Mouse (Mus musculus) embryonic facial prominence, embryonic 12.5 days (tissue): ENCODE results near the gene Mmgt2. TPM values are rescaled to one million over a fixed set of nuclear protein-coding genes. Genes with fewer than 3 reads are reported as not detected.

Experiments
- ATAC-seq: fragments of 200-750 bp; cut with Nextera tagmentation; 2 replicates; pipeline ENCODE4 v1.8.0; 2017; ENCODE audit not compliant: insufficient number of reproducible peaks, insufficient read depth, low FRiP score, low TSS enrichment
- H3K27ac ChIP-seq: fragments of 300-500 bp; sonication (generic); 2 replicates; pipeline ENCODE4 v1.5.1; 2016; ENCODE audit warnings: mild to moderate bottlenecking
- H3K27me3 ChIP-seq: fragments of 300-500 bp; sonication (generic); 2 replicates; pipeline ENCODE4 v1.6.1; 2016; ENCODE audit warnings: mild to moderate bottlenecking, moderate library complexity
- H3K36me3 ChIP-seq: fragments of 300-500 bp; sonication (generic); 2 replicates; pipeline ENCODE4 v1.6.1; 2016; ENCODE audit warnings: mild to moderate bottlenecking
- H3K4me1 ChIP-seq: fragments of 300-500 bp; sonication (generic); 2 replicates; pipeline ENCODE4 v1.6.1; 2016
- H3K4me2 ChIP-seq: fragments of 300-500 bp; sonication (generic); replicated peaks from 2 replicates; pipeline ENCODE4 v1.6.1; 2016; ENCODE audit warnings: mild to moderate bottlenecking, moderate library complexity
- H3K4me3 ChIP-seq: fragments of 300-500 bp; sonication (generic); 2 replicates; pipeline ENCODE4 v1.5.1; 2016; ENCODE audit warnings: mild to moderate bottlenecking
- H3K9ac ChIP-seq: fragments of 300-500 bp; sonication (generic); 2 replicates; pipeline ENCODE4 v1.6.1; 2016; ENCODE audit warnings: mild to moderate bottlenecking, moderate library complexity
- H3K9me3 ChIP-seq: fragments of 300-500 bp; sonication (generic); 2 replicates; pipeline ENCODE4 v1.6.1; 2016; ENCODE audit warnings: mild to moderate bottlenecking, moderate library complexity
- WGBS: fragments of 180-500 bp; shearing (Covaris S2); methylation state at CpG from one replicate; pipeline ENCODE4 v1.1.7; 2016; 5-methylcytosine and 5-hydroxymethylcytosine counted together
- polyA plus RNA-seq: library from polyadenylated mRNA; unstranded; fragments of >200 nt; fragmentation: Nextera tagmentation; extraction: Ambion mirVana; gene quantifications from 2 replicates; pipeline ENCODE4 v1.2.1, GENCODE M21; 2016

The Mmgt2 gene
- polyA plus RNA-seq, 1 experiment from 2014 or later = 62.3 TPM

DNA sequence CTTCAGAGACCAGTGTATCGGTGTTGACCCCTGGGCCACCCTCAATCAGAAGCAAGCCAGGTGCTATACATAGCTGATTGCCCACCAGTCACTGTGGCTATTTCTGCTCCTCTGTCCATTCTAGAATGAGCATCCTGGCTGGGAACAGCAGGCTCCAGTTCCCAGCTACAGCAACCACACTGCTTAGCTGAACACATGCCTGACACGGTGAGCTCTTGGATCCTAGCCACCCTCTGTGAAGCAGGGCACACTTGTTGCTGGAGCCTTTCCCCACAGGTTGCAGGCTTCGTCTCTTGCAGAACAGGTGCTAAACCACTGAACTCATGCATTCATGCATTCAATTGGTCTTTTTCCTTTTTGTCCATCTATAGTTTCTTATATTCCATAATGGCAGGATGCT is 8.1 kb upstream of the Mmgt2 start:
- Histone ChIP-seq H3K36me3 (no peaks in the 10 kb centered on the region), H3K9ac (no peak overlapping the region), H3K4me3 (no peak overlapping the region), H3K27ac (no peak overlapping the region), H3K4me2 (no peak overlapping the region), H3K27me3 (no peaks in the 10 kb centered on the region), H3K4me1 (peaks cover 46% of the 10 kb centered on the region), H3K9me3 (no peaks in the 10 kb centered on the region)
- WGBS = 73% methylated on average over 3 of the region's 3 CpGs
- no peak for ATAC-seq

DNA sequence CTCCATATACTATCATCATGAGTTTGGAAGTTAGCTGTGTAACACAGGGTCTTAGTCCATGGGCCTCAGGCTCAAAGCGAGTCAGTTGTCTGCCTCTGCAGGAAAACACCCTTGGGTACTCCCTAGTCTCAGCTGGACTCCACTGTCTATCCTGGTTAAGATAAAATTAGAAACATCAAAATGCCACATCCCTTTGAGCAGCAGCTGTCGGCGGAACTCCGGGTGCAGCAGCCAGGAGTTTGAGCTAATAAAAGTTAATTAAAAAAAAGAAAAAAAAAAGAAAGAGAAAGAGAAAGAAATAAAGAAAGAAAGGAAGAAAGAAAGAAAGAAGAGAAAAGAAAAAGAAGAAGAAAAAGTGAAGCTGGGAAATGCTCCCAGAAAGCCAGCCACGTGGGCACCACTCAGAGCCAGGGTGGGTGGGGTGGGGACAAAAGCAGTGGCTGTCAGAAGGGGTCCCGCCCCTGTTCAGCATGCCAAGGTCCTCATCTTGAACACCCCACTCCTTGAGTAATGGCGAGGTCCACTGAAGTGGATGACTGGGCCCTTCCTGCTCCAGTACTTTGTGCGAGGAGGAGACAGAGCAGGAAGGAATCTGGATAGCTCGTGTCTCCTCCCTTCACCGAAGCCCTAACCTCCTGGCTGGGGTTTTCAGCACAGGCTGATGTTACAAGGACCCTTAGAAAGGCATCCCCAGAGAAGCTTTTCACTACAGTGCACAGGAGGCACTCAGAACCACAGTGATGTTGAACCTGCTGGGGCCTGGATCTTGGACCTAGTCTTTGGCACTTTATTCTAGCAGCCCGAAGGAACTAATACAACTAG is 6.2 kb upstream of the Mmgt2 start:
- Histone ChIP-seq H3K4me2 (no peak overlapping the region), H3K27ac (no peak overlapping the region), H3K27me3 (no peaks in the 10 kb centered on the region), H3K4me3 (no peak overlapping the region), H3K4me1 (peaks cover 53% of the 10 kb centered on the region), H3K36me3 (no peaks in the 10 kb centered on the region), H3K9me3 (no peaks in the 10 kb centered on the region), H3K9ac (no peak overlapping the region)
- no peak for ATAC-seq
- WGBS = 60% methylated on average over 11 of the region's 11 CpGs

DNA sequence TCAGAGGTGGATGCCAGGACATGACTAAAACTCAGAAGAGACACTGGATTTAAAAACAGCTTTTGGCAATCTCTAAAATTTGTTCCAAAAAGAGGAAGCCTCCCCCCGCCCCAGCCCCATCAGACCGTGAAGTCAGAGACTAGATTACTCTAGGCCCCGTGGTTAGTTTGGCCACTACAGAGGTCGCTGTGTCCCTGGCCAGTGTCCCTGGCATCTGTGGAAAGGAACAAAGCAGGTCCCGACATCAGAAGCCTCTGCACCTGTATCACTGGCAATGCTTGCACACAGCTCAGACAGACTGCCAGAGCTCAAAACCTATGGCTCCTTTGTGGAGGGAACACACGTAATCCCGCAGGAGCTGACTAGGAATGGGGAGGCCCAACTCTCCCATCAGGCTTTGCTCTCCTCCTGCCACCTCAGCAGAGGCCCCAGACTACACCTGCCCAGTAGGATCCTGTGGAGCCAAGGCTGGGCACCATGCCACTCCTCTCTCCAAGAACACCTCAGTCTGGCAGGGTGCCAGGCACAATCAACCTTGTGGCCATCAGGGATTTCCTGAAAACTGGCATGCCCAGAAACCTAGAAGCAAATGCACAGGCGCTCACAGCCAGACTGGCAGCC is 5.3 kb upstream of the Mmgt2 start:
- H3K36me3 ChIP-seq = no peaks in the 10 kb centered on the region
- 73% methylated on average over 8 of the region's 8 CpGs for whole genome bisulfite sequencing
- no peak for ATAC-seq
- H3K9me3 ChIP-seq = no peaks in the 10 kb centered on the region
- H3K27me3 ChIP-seq = no peaks in the 10 kb centered on the region
- H3K4me2 ChIP-seq = no peak overlapping the region
- H3K27ac ChIP-seq = no peak overlapping the region
- H3K4me3 ChIP-seq = no peak overlapping the region
- no peak overlapping the region for H3K9ac ChIP-seq
- peaks cover 53% of the 10 kb centered on the region for H3K4me1 ChIP-seq

DNA sequence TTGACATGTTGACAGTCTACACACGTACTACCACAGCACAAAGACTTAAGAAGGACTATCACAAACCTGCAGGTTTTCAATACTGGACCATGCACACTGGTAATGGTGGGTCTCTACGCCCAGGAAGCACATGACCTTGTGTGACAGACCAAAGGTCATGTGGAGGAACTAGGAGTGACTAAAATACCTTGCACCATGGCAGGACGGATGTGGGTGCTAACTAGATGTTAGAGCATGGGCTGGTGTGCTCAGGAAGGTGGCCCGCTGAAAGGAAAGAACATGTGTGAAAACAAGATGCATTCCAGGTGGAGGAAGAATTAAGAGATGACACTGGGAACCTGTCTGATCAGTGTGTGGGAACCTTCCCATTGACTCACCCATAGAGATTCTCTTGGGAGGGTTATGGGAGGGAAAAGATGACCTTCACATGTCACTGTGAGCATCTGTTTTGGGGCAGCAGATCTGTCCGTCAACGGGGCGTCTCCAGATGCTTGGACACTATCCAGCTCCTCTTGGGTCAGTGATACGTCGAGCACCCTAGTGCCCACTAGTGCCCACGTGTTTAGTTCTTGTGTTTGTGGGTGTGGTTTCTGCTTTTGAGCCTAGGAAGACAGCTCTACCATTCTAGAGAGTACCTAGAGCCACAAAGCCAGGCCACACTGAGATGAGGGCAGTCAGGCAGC is 4.6 kb upstream of the Mmgt2 start:
- no peak overlapping the region for H3K9ac ChIP-seq
- no peak for ATAC-seq
- no peak overlapping the region for H3K4me2 ChIP-seq
- no peaks in the 10 kb centered on the region for H3K36me3 ChIP-seq
- WGBS = 90% methylated on average over 10 of the region's 10 CpGs
- H3K27ac ChIP-seq = no peak overlapping the region
- H3K4me3 ChIP-seq = no peak overlapping the region
- no peaks in the 10 kb centered on the region for H3K9me3 ChIP-seq
- peaks cover 49% of the 10 kb centered on the region for H3K4me1 ChIP-seq
- no peaks in the 10 kb centered on the region for H3K27me3 ChIP-seq

- H3K27ac ChIP-seq = 0 out of 2 replicates have a peak overlapping the region, but pooled peaks have one; percentile 92
Observed at GRCm38 (mm10) chr11:62644602-62645336, 3.7 kb upstream of the Mmgt2 start.

GRCm38 (mm10) chr11:62645337-62645675 is 3.2 kb upstream of the Mmgt2 start:
- Histone ChIP-seq H3K27me3 (no peaks in the 10 kb centered on the region), H3K9me3 (no peaks in the 10 kb centered on the region), H3K36me3 (no peaks in the 10 kb centered on the region), H3K4me3 (0 out of 2 replicates have a peak overlapping the region, but pooled peaks have one; percentile 78), H3K9ac (no peak overlapping the region; the same call in 1 of the 2 replicates), H3K4me1 (peaks cover 54% of the 10 kb centered on the region), H3K27ac (peak overlapping the region; percentile 92), H3K4me2 (peak overlapping the region; percentile 94)
- ATAC-seq = no peak
- WGBS = 85% methylated on average over 4 of the region's 4 CpGs

More at GRCm38 (mm10) chr11:62644602-62645336, 3.7 kb upstream of the Mmgt2 start:
- WGBS = 88% methylated on average over 5 of the region's 5 CpGs
- Histone ChIP-seq H3K9ac (no peak overlapping the region; the same call in 1 of the 2 replicates), H3K4me3 (no peak overlapping the region), H3K36me3 (no peaks in the 10 kb centered on the region), H3K27me3 (no peaks in the 10 kb centered on the region), H3K4me2 (peak overlapping the region; percentile 94; the same call in 1 of the 2 replicates), H3K4me1 (peaks cover 53% of the 10 kb centered on the region), H3K9me3 (no peaks in the 10 kb centered on the region)
- no peak for ATAC-seq

GRCm38 (mm10) chr11:62645732-62646494 is 2.6 kb upstream of the Mmgt2 start:
- H3K4me3 ChIP-seq = peak overlapping the region; percentile 78
- H3K9ac ChIP-seq = peak overlapping the region; percentile 38; the same call in 1 of the 2 replicates
- H3K27me3 ChIP-seq = no peaks in the 10 kb centered on the region
- H3K4me2 ChIP-seq = peak overlapping the region; percentile 94
- H3K4me1 ChIP-seq = peaks cover 60% of the 10 kb centered on the region
- no peak for ATAC-seq
- 25% methylated on average over 8 of the region's 8 CpGs for WGBS
- no peaks in the 10 kb centered on the region for H3K36me3 ChIP-seq
- peak overlapping the region; percentile 92 for H3K27ac ChIP-seq
- H3K9me3 ChIP-seq = no peaks in the 10 kb centered on the region

DNA sequence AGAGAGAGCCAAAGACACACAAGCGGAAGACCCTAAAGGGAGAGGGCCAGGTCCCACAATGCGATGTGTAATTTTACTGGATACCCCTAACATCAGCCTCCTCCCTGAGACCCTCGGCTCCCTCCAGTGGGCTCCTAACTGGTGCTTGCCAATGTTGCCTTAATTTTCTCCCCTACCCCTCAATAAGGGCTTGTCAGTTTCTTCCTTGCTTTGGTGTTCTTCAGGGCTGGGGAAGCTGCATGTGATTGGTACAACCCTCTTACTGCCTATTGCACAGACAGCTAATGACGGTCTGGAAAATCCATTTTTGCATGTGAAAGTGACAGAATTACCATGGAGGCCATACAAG is 2.0 kb upstream of the Mmgt2 start:
- peak overlapping the region; percentile 38; the same call in 1 of the 2 replicates for H3K9ac ChIP-seq
- no peaks in the 10 kb centered on the region for H3K27me3 ChIP-seq
- 32% methylated on average over 4 of the region's 4 CpGs for WGBS
- no peaks in the 10 kb centered on the region for H3K9me3 ChIP-seq
- peak overlapping the region; percentile 92 for H3K27ac ChIP-seq
- peaks cover 60% of the 10 kb centered on the region for H3K4me1 ChIP-seq
- H3K4me3 ChIP-seq = peak overlapping the region; percentile 78
- peak overlapping the region; percentile 94 for H3K4me2 ChIP-seq
- 0 out of 2 replicates have a peak, but pooled peaks cover 3% of the 10 kb centered on the region for H3K36me3 ChIP-seq
- ATAC-seq = no peak

- Histone ChIP-seq H3K27ac (peak overlapping the region; percentile 92), H3K9me3 (no peaks in the 10 kb centered on the region), H3K27me3 (no peaks in the 10 kb centered on the region), H3K4me2 (peak overlapping the region; percentile 94), H3K36me3 (0 out of 2 replicates have a peak, but pooled peaks cover 4% of the 10 kb centered on the region), H3K9ac (no peak overlapping the region), H3K4me1 (peaks cover 60% of the 10 kb centered on the region), H3K4me3 (peak overlapping the region; percentile 78)
- no peak for ATAC-seq
- 39% methylated on average over 7 of the region's 7 CpGs for WGBS
Observed at GRCm38 (mm10) chr11:62646958-62647515, 1.4 kb upstream of the Mmgt2 start.

- 0 out of 2 replicates have a peak, but pooled peaks cover 9% of the 10 kb centered on the region for H3K36me3 ChIP-seq
- under 1% methylated on average over 58 of the region's 86 CpGs for WGBS
- no peaks in the 10 kb centered on the region for H3K27me3 ChIP-seq
- H3K4me2 ChIP-seq = peak within 1 kb of the TSS; percentile 94
- H3K27ac ChIP-seq = peak within 1 kb of the TSS; percentile 92
- H3K4me1 ChIP-seq = peaks cover 53% of the 10 kb centered on the region
- H3K9me3 ChIP-seq = no peaks in the 10 kb centered on the region
- H3K9ac ChIP-seq = peak within 1 kb of the TSS; percentile 88
- H3K4me3 ChIP-seq = peak within 1 kb of the TSS; percentile 78
- peak; percentile 47 for ATAC-seq
Observed at GRCm38 (mm10) chr11:62647661-62648590, 538 bp upstream of the Mmgt2 start, which contains the start of gene Lrrc75a. Lrrc75a (minus strand) TSS chr11:62648523.
